Mouse (Mus musculus): Measurements from ENCODE around the gene Cmc1.

Cmc1 gene

GRCm38 (mm10) chr9:118030252-118030651, 119.7 kb downstream of the Cmc1 start:
- no peak for DNase-seq (ENCODE audit: low spot score)

- no peak for DNase-seq (ENCODE audit: low spot score)
These were observed 120.5 kb downstream of the Cmc1 start for GRCm38 (mm10) chr9:118029490-118029889.

GRCm38 (mm10) chr9:118024966-118025365, 125.0 kb downstream of the Cmc1 start:
- no peak for DNase-seq (ENCODE audit: low spot score)

Data from c-Kit-positive CD71-positive TER-119-positive erythroid progenitor cells, embryonic 14.5 days (primary cell).